Mouse (Mus musculus): ENCODE data around the gene Cp. TPM values are rescaled to one million over a fixed set of nuclear protein-coding genes. Genes with fewer than 3 reads are reported as not detected.
A peak's percentile ranks its signal among the peaks of the same experiment; 100 is the strongest.
"Not testable (repeated sequence)": the region's sequence is repeated elsewhere in the genome, so short reads cannot be mapped to it uniquely, and the experiment has no call there.

Gene Cp
- total RNA-seq, 4 experiments from 2014 or later, result 2.8 to 5.4 (median 4.3) TPM

GRCm38 (mm10) chr3:20005611-20006010 lies 48.8 kb downstream of the Cp start:
- DNase-seq (ENCODE audit: low spot score in 2 of 2), result no peak

DNA sequence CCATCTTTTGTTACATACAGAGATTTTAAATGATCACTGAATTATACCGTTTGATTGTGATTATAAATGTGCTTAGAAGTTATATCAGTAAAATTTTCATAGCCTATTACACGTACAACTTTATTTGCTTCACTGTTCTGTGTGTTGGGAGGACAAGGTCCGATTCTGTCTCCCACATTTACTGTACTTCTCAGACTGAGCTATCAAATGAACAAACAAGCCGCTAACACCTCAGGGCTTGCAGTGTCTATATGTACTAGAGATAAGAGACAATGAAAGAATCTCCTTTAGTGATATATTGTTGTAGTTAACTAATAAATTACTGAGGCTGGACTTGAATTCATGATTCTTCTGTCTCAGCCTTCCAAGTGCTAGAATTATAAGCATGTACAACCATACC lies 50.4 kb downstream of the Cp start:
- DNase-seq (ENCODE audit: low spot score in 2 of 2), result no peak

- DNase-seq (ENCODE audit: low spot score in 2 of 2), result no peak
Measured at GRCm38 (mm10) chr3:20007759-20008158, 50.9 kb downstream of the Cp start.

DNA sequence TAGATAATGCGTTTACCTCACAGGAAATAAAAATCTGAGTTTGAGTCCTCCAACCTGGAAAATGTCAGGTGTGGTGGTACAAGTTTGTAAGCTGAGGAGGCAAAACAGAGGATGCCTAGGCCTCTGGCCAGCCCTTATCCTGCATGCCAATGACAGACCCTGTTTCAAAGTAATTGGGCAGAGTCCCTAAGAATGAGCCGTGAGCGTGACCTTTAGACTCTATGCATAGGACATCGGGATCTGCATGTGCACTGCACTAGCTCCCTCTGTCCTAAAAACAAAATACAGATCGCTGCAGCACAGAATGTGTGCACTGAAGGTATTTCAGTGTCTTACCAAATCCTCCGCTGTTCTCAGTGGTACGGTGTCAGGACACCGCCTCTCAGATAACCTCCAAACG lies 53.6 kb downstream of the Cp start:
- no peak for DNase-seq (ENCODE audit: low spot score in 2 of 2)

GRCm38 (mm10) chr3:20010905-20011304 lies 54.1 kb downstream of the Cp start:
- DNase-seq (ENCODE audit: low spot score in 2 of 2), result not testable (repeated sequence)

DNA sequence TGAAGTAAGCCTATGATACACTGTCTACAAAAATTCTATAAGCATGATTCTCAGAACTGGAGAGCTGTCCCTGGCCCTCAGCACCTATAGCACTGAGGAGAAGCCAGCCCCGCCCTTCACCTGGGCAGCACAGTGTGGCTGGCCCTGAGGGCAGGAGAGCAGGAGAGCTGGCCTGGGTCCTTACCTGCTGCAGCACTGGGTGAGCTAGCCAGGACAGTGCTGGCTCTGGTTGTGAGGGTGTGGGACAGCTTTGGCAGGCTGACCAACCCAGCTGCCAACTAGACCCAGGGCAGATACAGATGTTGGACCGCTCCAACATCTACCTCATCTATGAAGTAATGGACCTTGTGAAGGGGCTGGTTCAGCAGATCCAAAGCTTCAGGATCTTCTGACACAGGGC lies 57.6 kb downstream of the Cp start:
- DNase-seq (ENCODE audit: low spot score in 2 of 2), result no peak

DNA sequence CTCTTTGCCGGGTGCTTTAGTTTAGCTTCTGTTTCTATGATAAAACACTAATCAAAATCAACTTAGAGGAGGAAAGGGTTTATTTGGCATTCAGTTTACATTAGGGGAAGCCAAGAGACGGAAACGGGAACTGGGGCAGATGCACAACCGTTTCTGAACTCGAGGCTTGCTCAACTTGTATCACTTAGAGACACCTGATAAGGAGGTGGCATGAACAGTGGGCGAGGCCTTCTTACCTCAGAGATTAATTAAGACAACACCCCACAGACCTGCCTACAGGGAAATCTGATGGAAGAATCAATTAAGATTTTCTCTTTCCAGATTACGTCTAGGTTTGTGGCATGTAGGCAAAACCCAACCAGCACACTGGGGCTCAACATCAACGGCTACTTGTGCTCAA lies 61.2 kb downstream of the Cp start:
- no peak for DNase-seq (ENCODE audit: low spot score in 2 of 2)

DNA sequence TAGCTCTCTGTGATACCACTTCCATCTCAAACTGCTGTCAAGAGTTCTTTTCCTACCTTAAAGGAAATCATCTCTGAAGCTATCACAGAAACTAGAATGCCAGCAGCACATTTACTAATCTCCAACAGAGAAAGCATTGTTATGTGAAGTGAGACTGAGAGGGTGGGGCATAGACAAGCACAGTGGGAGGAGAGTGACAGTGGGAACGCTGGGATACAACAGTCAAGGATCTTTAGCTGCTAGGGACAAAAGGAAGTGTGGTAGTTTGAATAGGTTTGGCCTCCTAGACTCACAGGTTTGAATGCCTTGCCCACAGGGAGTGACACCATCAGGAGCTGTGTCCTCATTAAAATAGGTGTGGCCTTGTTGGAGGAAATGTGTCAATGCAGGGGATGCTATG lies 67.0 kb downstream of the Cp start:
- DNase-seq (ENCODE audit: low spot score in 2 of 2), result no peak

GRCm38 (mm10) chr3:20026481-20026880 lies 69.6 kb downstream of the Cp start:
- no peak for DNase-seq (ENCODE audit: low spot score in 2 of 2)

GRCm38 (mm10) chr3:20026996-20027689 lies 70.3 kb downstream of the Cp start:
- no peak for DNase-seq (ENCODE audit: low spot score in 2 of 2)

GRCm38 (mm10) chr3:20027788-20028187 lies 70.9 kb downstream of the Cp start:
- DNase-seq (ENCODE audit: low spot score in 2 of 2), result no peak

DNA sequence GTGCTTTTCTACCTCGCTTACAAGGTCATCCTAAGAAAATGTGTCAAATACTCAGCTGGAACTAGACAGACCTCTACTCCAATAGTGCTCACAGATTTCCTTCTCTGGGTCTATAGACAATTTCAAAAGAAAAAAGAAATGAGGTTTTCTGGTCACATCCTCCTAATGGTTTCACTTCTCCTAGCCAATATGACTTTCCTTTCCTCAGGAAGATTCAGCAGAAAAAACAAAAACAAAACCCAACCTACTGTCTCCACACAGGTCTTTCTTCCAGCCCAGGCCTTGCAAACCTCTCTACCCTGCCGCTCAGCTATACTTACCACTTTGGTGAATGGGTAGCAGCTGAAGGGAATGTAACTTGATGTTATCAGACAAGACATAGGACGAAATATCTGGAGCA lies 71.8 kb downstream of the Cp start:
- DNase-seq (ENCODE audit: low spot score in 2 of 2), result no peak

DNA sequence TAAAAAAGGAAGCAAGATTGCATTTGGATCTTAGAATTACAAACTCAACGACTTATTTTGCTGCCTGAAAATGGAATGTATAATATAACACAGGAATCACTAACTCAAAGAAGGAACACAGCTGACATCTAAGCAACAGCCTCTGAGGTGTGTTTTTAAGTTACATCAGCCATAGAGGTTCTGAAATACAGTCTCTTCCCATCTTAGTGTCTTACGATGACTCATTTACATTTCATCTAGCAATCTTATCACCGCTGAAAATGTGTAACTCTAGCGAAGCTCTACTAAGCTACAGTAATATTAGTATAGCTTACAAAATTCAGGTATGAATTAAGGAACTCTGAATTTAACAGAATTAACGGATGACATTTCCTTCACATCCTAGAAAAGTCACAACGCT lies 74.0 kb downstream of the Cp start:
- DNase-seq (ENCODE audit: low spot score in 2 of 2), result no peak

DNA sequence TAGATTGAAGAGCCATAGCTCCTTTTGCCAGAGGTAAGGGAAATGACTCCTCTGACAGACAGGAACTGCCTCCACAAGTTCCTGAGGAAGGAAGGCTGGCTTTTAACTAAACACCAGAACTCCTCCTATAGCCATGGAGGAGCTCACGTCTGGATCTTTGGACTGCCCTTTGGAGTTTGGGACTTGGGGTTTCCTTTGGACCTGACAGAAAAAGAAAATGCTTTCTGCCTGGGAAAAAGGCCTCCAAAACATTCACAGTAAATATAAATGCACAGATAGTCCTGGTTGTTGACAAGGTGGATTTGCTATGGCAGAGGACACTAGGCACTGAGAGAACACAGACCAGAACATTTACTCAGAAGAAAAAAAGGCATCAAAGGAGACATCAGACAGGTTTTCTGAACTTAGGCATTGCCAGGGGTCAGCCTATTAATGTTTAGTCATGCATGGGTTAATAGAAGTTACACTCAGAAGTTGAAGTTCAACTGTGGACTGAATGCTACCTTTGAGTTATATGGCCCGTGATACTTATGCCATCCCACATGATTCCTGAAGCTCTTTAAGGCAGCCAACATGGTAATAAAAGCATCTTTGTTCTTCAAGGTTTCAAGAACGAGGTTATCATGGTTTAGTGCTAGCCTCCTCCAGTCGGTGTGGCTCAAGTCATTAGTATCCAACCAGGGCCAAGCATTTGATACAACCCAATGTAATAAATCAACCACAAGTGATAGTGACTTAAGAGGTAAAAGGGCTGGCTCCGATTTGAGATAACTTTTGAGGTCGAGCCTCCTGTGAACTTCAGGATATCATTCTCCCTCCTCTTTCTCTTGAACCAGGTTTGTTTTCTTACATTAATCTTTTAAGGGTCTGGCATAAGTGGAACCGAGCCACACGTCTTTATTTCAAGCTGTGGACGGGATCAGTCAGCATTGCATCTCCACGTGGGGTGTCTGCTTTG lies 77.2 kb downstream of the Cp start:
- no peak for DNase-seq (ENCODE audit: low spot score in 2 of 2)

DNA sequence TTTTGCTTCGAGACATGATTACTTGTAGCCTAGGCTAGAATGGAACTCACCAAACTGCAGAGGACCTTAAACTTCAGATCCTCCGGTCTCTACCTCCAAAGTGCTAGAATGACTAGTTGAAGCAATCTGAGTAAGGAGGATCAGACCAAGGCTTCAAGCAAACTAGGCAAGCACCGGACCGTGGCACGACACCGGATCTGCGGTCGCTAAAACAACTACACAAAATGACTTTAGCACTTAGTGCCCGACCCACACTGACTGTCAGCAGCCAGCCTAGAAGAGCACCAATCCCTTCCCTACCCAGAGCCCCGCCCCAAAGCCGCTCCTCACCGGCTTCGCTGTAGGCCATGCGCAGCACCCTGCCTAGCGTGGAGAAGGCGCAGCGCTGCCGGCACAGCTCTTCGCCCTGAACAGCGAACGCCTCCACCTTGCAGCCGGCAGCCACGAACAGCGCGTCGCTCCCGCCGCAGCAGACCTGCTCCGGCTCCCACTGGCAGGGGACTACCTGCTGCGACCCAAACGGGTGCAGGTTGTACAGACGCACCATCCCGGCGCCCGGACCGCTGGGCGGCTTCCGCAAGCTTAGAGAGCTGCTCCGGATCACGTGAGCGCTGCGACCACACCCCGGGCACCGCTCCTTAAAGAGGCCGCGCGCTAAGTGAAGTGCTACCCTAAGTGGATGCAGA lies 78.0 kb downstream of the Cp start, which contains the start of gene Hps3:
Gene Hps3 (minus strand): TSS at position 597 of the 686 bp plus-strand sequence.
- peak; percentile 74 for DNase-seq (ENCODE audit: low spot score in 2 of 2)

DNA sequence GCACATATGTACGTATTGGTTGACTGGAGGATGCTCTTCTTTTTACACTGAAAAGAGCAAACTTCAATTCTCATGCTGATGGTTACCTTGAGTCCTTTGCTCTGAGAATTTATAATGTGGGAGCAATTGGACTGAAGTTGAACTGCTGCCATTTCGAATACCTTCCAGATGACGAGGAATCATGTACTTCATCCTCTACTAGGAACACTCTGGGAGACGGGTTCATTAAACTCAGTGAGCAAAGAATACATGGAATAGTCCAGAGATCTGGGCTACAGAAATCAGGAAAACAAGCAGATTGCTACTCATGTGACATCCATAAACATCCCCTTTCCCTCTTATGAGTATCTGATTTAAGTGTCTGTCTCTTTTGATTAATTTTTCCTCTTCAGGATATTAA lies 79.2 kb downstream of the Cp start:
- DNase-seq (ENCODE audit: low spot score in 2 of 2), result no peak

DNA sequence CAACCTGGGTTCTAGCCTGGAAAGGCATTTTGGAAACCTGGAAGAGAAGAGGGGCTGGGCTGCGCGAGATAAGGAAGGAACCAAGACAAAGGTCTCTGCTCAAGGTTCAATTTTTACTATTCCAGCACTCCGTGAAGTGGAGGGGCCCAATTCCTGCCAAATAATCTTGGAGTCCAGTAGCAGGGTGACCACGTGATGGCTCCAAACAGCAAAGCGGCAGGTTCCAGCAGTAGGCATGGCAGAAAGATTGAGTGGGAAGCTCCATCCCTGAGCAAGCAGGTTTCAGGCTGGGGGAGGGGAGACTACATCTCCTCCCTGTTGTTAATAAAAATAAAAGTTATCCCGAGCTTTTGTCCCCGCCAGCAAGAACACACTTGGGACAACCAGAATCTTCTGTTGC lies 84.6 kb downstream of the Cp start:
- not testable (repeated sequence) for DNase-seq (ENCODE audit: low spot score in 2 of 2)

DNA sequence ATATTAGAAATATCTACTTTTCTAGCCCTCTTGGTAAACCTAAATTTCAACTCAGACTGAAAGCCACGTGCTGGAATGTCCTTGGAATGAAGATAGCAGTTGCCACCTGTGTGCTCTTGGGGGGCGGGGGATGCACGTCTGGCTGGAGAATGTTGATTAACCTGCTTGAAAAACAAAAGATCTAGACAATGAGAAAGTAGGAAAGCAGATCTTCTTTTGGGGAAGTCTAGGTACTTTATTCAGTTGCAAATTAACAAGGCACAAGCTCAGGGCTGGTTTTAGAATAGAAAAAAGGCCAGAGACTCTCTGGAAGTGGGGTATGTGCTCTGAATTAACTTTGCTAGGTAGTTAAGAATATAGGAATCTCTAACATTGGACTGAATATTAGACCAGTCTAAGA lies 87.9 kb downstream of the Cp start:
- not testable (repeated sequence) for DNase-seq (ENCODE audit: low spot score in 2 of 2)

DNA sequence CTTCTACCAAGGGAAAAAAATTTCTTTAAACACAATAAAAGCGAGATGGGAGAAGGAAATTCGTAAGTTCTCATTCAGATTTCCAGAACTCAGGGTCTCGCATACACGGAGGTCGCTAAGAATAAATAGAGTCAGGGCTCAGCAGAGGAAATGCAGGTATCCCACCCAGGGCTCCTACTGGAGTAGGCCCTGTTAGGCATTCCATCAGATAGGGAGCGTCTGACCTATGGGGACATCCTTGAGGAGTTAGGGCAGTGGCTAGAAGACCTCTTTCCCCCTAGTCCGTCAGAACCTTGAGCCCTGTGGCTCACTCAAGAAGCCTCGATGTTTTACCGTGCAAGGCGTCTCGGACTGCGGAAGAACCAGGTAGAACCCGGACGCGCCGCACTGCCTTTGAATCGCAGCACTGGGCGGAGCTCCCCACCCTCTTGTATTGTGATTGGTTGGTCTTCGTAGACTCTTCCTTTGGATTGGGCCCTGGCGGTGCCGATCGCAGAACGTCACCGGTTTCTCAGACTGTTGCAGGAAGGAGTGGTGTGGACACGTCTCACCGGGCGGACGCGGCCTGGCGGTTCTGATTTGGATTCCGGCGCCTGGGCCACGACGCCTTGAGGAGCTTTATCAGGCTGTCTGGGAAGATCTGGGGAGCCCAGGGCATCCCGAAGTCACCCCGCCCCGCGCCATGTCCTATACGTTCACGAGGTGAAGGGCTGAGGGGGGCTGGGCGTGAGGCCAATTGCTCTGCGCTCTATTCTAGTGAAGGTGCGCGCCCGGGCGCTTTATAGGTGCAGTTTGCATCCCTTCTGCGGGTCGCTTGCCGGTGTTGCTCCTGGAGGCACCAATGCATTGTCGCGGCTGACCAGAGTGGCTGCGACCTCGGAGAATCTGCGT lies 100.7 kb downstream of the Cp start, which contains the start of gene Hltf:
Gene Hltf (plus strand): TSS at position 506 of the 891 bp plus-strand sequence.
- peak; percentile 87 to 89 for DNase-seq (ENCODE audit: low spot score in 2 of 2)

DNA sequence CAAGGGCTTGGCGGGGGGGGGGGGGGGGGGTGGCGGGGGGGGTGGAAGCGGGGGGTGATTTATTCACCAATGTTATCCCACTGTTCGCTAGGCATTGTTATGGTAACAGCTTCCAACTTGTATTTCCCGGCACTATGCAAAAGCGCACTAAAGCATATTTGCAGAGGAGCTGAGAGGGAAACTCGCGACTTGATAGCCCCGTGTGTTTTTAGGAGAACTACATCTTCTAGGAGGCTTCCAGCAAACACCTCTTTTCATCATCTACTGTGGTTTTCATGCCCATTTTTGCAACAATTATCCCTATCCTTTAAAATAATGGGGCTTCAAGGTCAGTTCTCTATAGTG lies 101.3 kb downstream of the Cp start:
- no peak for DNase-seq (ENCODE audit: low spot score in 2 of 2)

All from gastrocnemius, adult 8-10 months (tissue).